Mouse (Mus musculus): ENCODE data around the gene 4930519P11Rik.

GRCm38 (mm10) chr2:154565562-154565961 is 47.7 kb downstream of the 4930519P11Rik start:
- TF ChIP-seq POLR2A (IDR thresholded peaks at IDR 0.05; ENCODE audit: borderline replicate concordance, control insufficient read depth, low read depth, low read length) (no peak), CTCF (IDR thresholded peaks at IDR 0.05; ENCODE audit: control insufficient read depth, insufficient read depth, low read length) (no peak)
